Mouse (Mus musculus) kidney, postnatal 0 days (tissue): Measurements from ENCODE around the gene Meaf6. TPM values are rescaled to one million over a fixed set of nuclear protein-coding genes. Genes with fewer than 3 reads are reported as not detected.

Experiments
- ATAC-seq: fragments of 200-750 bp; cut with Nextera tagmentation; replicated peaks from 2 replicates; pipeline ENCODE4 v1.8.0; 2017; ENCODE audit warnings: low read depth, moderate number of reproducible peaks, moderate TSS enrichment, moderate library complexity; ENCODE audit not compliant: low FRiP score
- DNase-seq: peaks from one replicate; pipeline ENCODE4 v3.0.0-alpha.2; 2016; ENCODE audit warnings: low spot score
- H3K27ac ChIP-seq: fragments of 300-500 bp; sonication (generic); 2 replicates; pipeline ENCODE4 v1.5.1; 2014; ENCODE audit warnings: mild to moderate bottlenecking
- H3K27me3 ChIP-seq: fragments of 300-500 bp; sonication (generic); 2 replicates; pipeline ENCODE4 v1.6.1; 2014; ENCODE audit warnings: low read length, mixed read lengths; ENCODE audit not compliant: insufficient read depth
- H3K36me3 ChIP-seq: fragments of 300-500 bp; sonication (generic); 2 replicates; pipeline ENCODE4 v1.6.1; 2014; ENCODE audit warnings: low read length, mixed read lengths; ENCODE audit not compliant: insufficient read depth
- H3K4me1 ChIP-seq: fragments of 300-500 bp; sonication (generic); replicated peaks from 2 replicates; pipeline ENCODE4 v1.6.1; 2014; ENCODE audit warnings: antibody characterized with exemption, low read length, mixed read lengths; ENCODE audit not compliant: insufficient read depth
- H3K4me2 ChIP-seq: fragments of 300-500 bp; sonication (generic); 2 replicates; pipeline ENCODE4 v1.6.1; 2014; ENCODE audit warnings: mild to moderate bottlenecking, low read length, moderate library complexity, mixed read lengths
- H3K4me3 ChIP-seq: fragments of 300-500 bp; sonication (generic); replicated peaks from 2 replicates; pipeline ENCODE4 v1.5.1; 2014; ENCODE audit warnings: low read depth, low read length
- H3K9ac ChIP-seq: fragments of 300-500 bp; sonication (generic); 2 replicates; pipeline ENCODE4 v1.6.1; 2014; ENCODE audit warnings: low read depth, low read length
- H3K9me3 ChIP-seq: fragments of 300-500 bp; sonication (generic); replicated peaks from 2 replicates; pipeline ENCODE4 v1.6.1; 2016; ENCODE audit warnings: low read length, inconsistent platforms, mixed read lengths
- CTCF ChIP-seq: IDR thresholded peaks from 2 replicates; pipeline ENCODE4 v1.5.1; 2016; ENCODE audit warnings: antibody characterized with exemption, low read depth, mild to moderate bottlenecking, moderate library complexity
- WGBS: fragments of 180-500 bp; shearing (Covaris S2); extraction: QIAGEN DNeasy Blood & Tissue Kit; methylation state at CpG from one replicate; pipeline ENCODE4 v1.1.7; 2014; 5-methylcytosine and 5-hydroxymethylcytosine counted together
- polyA plus RNA-seq: library from polyadenylated mRNA; unstranded; fragments of >200 nt; fragmentation: Nextera tagmentation; extraction: Ambion mirVana; gene quantifications from 2 replicates; pipeline ENCODE4 v1.2.1, GENCODE M21; 2015

The Meaf6 gene
- polyA plus RNA-seq, 1 experiment from 2014 or later: 50.8 TPM

DNA sequence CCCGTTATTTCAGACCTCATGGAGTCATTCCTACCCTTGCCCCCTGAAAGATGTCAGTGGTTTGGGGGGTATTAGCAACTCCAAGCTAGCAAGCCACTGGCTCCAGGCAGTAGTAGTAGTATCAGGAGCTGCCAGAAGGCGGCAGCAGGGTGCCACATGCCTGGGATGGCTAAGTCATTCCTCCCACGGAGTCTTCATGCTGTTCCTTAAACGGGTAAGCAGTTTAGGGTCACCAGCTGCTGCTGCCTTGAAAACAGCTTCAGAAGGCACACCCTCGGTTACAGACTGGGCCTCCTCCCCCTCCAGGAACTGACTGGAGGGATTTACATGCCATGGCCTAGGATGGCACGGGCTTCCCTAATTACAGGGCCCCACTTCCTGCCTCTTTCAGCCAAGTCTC lies 29.7 kb downstream of the Meaf6 start:
- Histone ChIP-seq H3K4me3 (no peak overlapping the region), H3K4me1 (peaks cover 13% of the 10 kb centered on the region; the same call in 1 of the 2 replicates), H3K27me3 (no peaks in the 10 kb centered on the region), H3K4me2 (no peak overlapping the region), H3K36me3 (0 out of 2 replicates have a peak, but pooled peaks cover under 1% of the 10 kb centered on the region), H3K27ac (peak overlapping the region; percentile 66), H3K9ac (no peak overlapping the region), H3K9me3 (no peaks in the 10 kb centered on the region)
- peak; percentile 81 for TF ChIP-seq CTCF
- DNase-seq: peak; percentile 94
- WGBS: 4% methylated on average over 6 of the region's 6 CpGs
- peak; percentile 50 for ATAC-seq

DNA sequence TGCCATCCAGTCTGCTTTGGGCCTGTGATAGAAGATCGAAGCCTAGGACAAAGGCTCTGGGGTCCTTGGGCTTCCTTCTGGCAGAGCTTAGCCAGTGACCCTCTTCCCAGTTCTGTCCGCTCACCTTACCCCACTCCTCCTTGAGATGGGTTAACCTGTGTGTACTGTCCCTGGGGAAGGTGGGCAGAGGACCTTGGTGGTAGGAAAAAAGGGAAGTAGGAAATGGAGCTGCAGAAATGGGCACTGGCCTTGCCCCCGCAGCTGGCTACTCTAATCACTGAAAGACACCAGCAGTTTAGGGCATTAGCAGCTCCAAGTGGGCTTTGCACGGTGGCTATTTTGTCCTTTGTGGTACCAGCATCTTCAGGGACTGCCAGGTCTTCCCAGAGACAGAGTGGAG lies 30.1 kb downstream of the Meaf6 start:
- no peaks in the 10 kb centered on the region; the same call in 1 of the 2 replicates for H3K36me3 ChIP-seq
- no peak overlapping the region for H3K9ac ChIP-seq
- H3K4me1 ChIP-seq: peaks cover 13% of the 10 kb centered on the region; the same call in 1 of the 2 replicates
- peak overlapping the region; percentile 66 for H3K27ac ChIP-seq
- no peak overlapping the region for H3K4me3 ChIP-seq
- H3K9me3 ChIP-seq: no peaks in the 10 kb centered on the region
- no peaks in the 10 kb centered on the region for H3K27me3 ChIP-seq
- 69% methylated on average over 4 of the region's 4 CpGs for WGBS
- DNase-seq: no peak
- no peak overlapping the region for H3K4me2 ChIP-seq
- TF ChIP-seq CTCF: no peak
- no peak for ATAC-seq

DNA sequence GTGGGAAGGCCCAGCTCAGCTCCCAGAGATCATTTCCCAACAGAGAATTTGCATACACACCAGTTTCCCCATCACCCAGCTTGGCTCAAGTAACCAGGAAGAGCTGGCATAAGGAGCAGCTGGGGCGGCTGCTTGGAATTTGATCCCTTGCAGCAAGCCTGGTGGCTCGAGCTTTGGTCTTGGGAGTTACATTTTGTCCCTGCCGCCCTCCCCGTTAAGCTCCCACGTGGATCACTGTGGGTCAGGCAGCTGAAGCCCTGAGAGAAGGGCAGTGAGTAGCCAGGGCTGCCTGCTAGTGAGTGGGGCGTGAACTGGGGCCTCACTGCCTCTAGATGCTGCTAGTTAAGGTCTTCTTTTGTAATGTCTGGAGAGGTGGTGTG lies 30.8 kb downstream of the Meaf6 start:
- peak; percentile 65 for DNase-seq
- peak overlapping the region; percentile 66 for H3K27ac ChIP-seq
- no peak overlapping the region for H3K9ac ChIP-seq
- WGBS: 15% methylated on average over 6 of the region's 6 CpGs
- H3K27me3 ChIP-seq: no peaks in the 10 kb centered on the region
- ATAC-seq: peak; percentile 27
- H3K36me3 ChIP-seq: no peaks in the 10 kb centered on the region; the same call in 1 of the 2 replicates
- H3K9me3 ChIP-seq: no peaks in the 10 kb centered on the region
- no peak overlapping the region for H3K4me3 ChIP-seq
- TF ChIP-seq CTCF: no peak
- peaks cover 13% of the 10 kb centered on the region; the same call in 1 of the 2 replicates for H3K4me1 ChIP-seq
- no peak overlapping the region for H3K4me2 ChIP-seq

DNA sequence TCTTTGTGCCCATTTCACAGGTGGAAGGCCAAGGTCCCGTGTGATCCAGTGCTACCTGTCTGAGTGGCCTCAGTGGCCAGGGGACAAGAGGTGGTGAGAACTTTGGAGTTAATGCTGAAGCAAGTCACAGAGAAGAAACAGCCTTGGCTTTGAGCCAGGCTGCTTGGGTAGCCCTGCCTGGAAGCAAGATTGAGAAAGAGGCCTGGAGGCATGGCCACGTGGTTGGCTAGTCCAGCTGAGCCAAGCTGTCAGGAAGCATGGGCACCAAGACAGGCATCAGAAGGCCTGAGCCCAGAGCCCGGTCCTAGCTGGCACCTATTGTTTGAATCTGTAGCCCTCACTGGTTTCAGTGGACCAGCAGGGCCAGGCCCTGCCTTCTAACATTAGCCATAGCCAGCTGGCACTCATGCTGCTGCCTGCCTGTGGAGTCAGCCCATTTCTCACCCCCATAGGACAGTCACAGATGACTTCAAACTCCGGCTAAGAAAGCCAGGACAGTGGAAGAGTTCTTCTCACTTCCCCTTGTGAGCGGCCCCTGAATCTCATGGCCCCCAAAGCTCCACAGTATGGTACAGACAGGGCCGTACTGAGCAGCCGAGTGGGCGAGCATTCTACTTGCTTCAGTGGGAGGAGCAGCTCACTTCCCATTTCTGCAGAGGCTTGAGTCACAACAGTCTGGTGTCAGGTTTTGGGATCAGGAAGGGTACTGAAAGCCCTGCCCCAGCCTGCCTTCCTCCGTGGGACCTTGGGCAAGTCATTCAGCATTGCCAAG lies 31.3 kb downstream of the Meaf6 start:
- DNase-seq (peak; percentile 32), ATAC-seq (peak; percentile 11)
- no peak overlapping the region; the same call in 1 of the 2 replicates for H3K27ac ChIP-seq
- H3K36me3 ChIP-seq: peaks cover 4% of the 10 kb centered on the region; the same call in 1 of the 2 replicates
- no peak for TF ChIP-seq CTCF
- 59% methylated on average over 9 of the region's 9 CpGs for WGBS
- no peaks in the 10 kb centered on the region for H3K27me3 ChIP-seq
- peaks cover 13% of the 10 kb centered on the region; the same call in 1 of the 2 replicates for H3K4me1 ChIP-seq
- H3K9me3 ChIP-seq: no peaks in the 10 kb centered on the region
- H3K4me2 ChIP-seq: no peak overlapping the region
- no peak overlapping the region for H3K9ac ChIP-seq
- H3K4me3 ChIP-seq: no peak overlapping the region

DNA sequence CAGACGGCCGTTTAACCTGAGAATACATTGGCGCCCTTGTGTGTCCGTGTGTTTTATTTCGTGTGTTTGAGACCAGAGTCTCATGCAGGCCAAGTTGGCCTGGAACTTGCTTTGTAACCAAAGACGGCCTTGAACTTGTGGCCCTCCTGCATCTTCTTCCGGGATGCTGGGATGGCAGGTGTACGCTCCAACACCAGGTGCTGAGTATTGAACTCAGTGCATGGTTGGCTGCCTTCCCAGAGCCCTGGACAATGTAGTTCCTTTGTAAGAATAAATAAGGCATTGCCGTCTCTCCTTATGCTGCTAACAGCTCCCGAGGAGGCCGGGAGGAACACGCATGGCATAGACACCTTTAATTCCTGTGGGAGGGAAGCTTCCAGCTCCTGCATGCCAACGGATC lies 32.0 kb downstream of the Meaf6 start:
- no peak for TF ChIP-seq CTCF
- Histone ChIP-seq H3K9ac (no peak overlapping the region), H3K9me3 (no peaks in the 10 kb centered on the region), H3K36me3 (peaks cover 4% of the 10 kb centered on the region; the same call in 1 of the 2 replicates), H3K27ac (no peak overlapping the region), H3K27me3 (no peaks in the 10 kb centered on the region), H3K4me1 (peaks cover 13% of the 10 kb centered on the region; the same call in 1 of the 2 replicates), H3K4me2 (no peak overlapping the region), H3K4me3 (no peak overlapping the region)
- WGBS: 59% methylated on average over 13 of the region's 13 CpGs
- no peak for ATAC-seq
- DNase-seq: no peak

DNA sequence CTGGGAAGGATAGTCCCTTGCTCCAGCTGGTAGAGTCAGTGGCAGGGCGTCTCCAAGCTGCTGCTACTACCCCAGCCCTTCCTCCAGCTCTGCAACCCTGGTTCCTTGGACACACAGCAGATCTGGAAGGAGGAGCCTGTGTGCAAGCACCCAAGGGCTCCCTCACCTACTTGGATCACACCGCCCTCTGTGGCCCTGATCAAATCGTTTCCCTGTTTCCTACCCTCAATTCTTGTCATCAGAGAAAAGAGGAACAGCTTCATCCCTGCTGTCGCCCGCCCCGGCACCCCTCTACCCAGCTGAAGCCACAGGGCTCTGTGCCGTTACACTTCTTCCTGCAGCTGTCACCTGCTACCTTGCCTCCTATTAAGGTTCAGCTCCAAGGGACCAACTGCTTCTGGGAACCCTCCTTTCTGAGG lies 33.0 kb downstream of the Meaf6 start:
- ATAC-seq: no peak
- H3K27me3 ChIP-seq: no peaks in the 10 kb centered on the region
- H3K36me3 ChIP-seq: peaks cover 4% of the 10 kb centered on the region; the same call in 1 of the 2 replicates
- H3K9me3 ChIP-seq: no peaks in the 10 kb centered on the region
- WGBS: 85% methylated on average over 7 of the region's 7 CpGs
- no peak overlapping the region for H3K9ac ChIP-seq
- no peak overlapping the region for H3K4me2 ChIP-seq
- no peak overlapping the region for H3K4me3 ChIP-seq
- DNase-seq: no peak
- peaks cover 15% of the 10 kb centered on the region; the same call in 1 of the 2 replicates for H3K4me1 ChIP-seq
- no peak overlapping the region for H3K27ac ChIP-seq
- no peak for TF ChIP-seq CTCF
